Mouse (Mus musculus): ENCODE results near the gene Fsd1. TPM values are rescaled to one million over a fixed set of nuclear protein-coding genes. Genes with fewer than 3 reads are reported as not detected.

The Fsd1 gene
- total and polyA plus RNA-seq, 3 experiments, result not detected

DNA sequence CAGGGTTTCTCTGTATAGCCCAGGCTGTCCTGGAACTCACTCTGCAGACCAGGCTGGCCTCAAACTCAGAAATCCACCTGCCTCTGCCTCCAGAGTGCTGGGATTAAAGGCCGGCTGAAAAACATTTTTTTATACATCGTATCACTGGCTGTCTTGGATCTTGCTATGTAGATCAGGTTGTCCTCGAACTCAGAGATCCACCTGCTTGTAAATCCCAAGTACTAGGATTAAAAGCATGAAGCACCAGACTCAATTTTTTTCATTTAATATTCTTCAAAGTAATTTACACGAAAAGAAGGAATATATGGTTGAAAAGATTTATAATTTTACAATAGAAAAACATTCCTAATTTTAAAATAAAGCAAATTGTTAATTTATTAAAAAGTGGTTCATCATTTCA lies 53.0 kb downstream of the Fsd1 start:
- H3K79me2 ChIP-seq (ENCODE audit: control insufficient read depth, insufficient read depth, low read length, poor library complexity), result peaks cover 57% of the 10 kb centered on the region
- TF ChIP-seq CHD1 (IDR thresholded peaks at IDR 0.05; ENCODE audit: low read depth, low read length) (0 out of 2 replicates have a peak, but pooled peaks have one; percentile 74), JUND (IDR thresholded peaks at IDR 0.05; ENCODE audit: low read depth, low read length) (no peak)
- no peaks in the 10 kb centered on the region for H3K9me3 ChIP-seq (replicated peaks; ENCODE audit: insufficient read depth, low read length)
- H3K9ac ChIP-seq (ENCODE audit: control insufficient read depth, low read depth, low read length, poor library complexity, severe bottlenecking), result peak overlapping the region; percentile 73
- peak; percentile 45 for DNase-seq (ENCODE audit: low read depth, low spot score)
- peaks cover 6 to 33% of the 10 kb centered on the region in 2 experiments for H3K4me1 ChIP-seq (ENCODE audit: control insufficient read depth in 1 of 2, insufficient read depth in 2 of 2, low read length in 2 of 2)
- H3K27me3 ChIP-seq (ENCODE audit: control insufficient read depth in 1 of 2, insufficient read depth in 2 of 2, low read length in 2 of 2), result no peaks in the 10 kb centered on the region
- peak overlapping the region; percentile 88 for H3K27ac ChIP-seq (ENCODE audit: control insufficient read depth, low read depth, low read length)
- H3K36me3 ChIP-seq (ENCODE audit: control insufficient read depth in 1 of 2, insufficient read depth in 2 of 2, low read length in 2 of 2), result peaks cover 8 to 38% of the 10 kb centered on the region in 2 experiments
- H3K4me3 ChIP-seq (ENCODE audit: control insufficient read depth in 1 of 2, insufficient read depth in 1 of 2, low read depth in 2 of 2, low read length in 2 of 2), result peak overlapping the region; percentile 27 to 41

DNA sequence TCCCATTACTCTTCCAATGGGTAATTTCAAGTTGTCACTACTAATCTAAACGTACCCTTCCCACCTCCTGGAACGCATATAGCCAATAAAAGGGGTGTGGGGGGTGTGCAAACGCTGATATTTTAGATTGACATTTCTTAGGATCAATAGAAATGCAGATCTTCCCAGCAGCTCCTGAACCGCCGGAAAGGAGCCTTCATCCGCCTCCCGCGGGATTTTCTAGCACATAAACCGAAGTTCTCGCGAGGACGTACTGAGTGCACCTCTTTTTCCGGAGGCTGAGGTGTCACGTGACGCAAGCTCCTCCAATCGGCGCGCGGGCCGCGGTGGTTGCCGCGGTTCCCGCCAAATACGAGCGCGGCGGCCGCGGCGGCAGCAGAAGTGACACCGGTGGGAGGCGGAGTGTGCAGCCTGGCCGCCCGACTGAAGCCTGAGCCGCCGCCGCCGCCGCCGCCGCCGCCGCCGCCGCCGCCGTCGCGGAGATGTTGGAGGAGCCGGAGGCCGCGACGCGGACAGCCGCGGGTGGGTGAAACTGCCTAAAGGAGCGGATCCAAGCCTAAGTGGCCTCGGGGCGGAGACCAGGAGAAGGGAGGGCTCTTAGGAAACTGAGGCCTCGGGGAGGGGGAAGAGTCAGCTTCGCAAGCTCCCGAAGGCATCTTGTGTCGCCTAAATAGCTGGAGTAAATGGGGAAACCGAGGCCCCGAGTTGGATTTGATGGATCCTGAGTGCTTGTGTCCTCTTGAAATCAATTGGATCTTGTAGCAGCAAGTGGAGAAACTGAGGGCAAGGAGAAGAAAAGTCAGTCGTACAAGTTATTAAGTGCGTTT lies 53.9 kb downstream of the Fsd1 start, which contains the start of gene Chaf1a:
Gene Chaf1a, plus strand, starts transcription at position 410 of the 827 bp plus-strand sequence.
- Histone ChIP-seq H3K9ac (ENCODE audit: control insufficient read depth, low read depth, low read length, poor library complexity, severe bottlenecking) (peak within 1 kb of the TSS; percentile 98), H3K9me3 (replicated peaks; ENCODE audit: insufficient read depth, low read length) (no peaks in the 10 kb centered on the region), H3K4me1 (ENCODE audit: control insufficient read depth in 1 of 2, insufficient read depth in 2 of 2, low read length in 2 of 2) (peaks cover 6 to 24% of the 10 kb centered on the region in 2 experiments), H3K27me3 (ENCODE audit: control insufficient read depth in 1 of 2, insufficient read depth in 2 of 2, low read length in 2 of 2) (no peaks in the 10 kb centered on the region), H3K36me3 (ENCODE audit: control insufficient read depth in 1 of 2, insufficient read depth in 2 of 2, low read length in 2 of 2) (peaks cover 13 to 34% of the 10 kb centered on the region in 2 experiments), H3K79me2 (ENCODE audit: control insufficient read depth, insufficient read depth, low read length, poor library complexity) (peaks cover 53% of the 10 kb centered on the region), H3K4me3 (ENCODE audit: control insufficient read depth in 1 of 2, insufficient read depth in 1 of 2, low read depth in 2 of 2, low read length in 2 of 2) (peak within 1 kb of the TSS; percentile 87 to 89), H3K27ac (ENCODE audit: control insufficient read depth, low read depth, low read length) (peak within 1 kb of the TSS; percentile 88)
- peak; percentile 99 for DNase-seq (ENCODE audit: low read depth, low spot score)
- 0 out of 2 replicates have a peak, but pooled peaks have one; percentile 21 for TF ChIP-seq TCF12 (IDR thresholded peaks at IDR 0.05; ENCODE audit: low read depth, low read length)
- peak; percentile 69 for TF ChIP-seq ELF1 (IDR thresholded peaks at IDR 0.05; ENCODE audit: low read depth, low read length)
- no peak for TF ChIP-seq MAFK (IDR thresholded peaks at IDR 0.05; ENCODE audit: borderline replicate concordance, low read depth, low read length)
- no peak for TF ChIP-seq BHLHE40 (IDR thresholded peaks at IDR 0.05; ENCODE audit: borderline replicate concordance, low read depth, low read length)
- no peak for TF ChIP-seq CTCF (IDR thresholded peaks at IDR 0.05 in 2 of 3, conservative IDR thresholded peaks at IDR 0.05 in 1 of 3; ENCODE audit: control insufficient read depth in 1 of 3, insufficient read depth in 1 of 3, low read depth in 2 of 3, low read length in 3 of 3, poor library complexity in 1 of 3, severe bottlenecking in 1 of 3)
- TF ChIP-seq POLR2AphosphoS5 (IDR thresholded peaks at IDR 0.05; ENCODE audit: borderline replicate concordance, low read depth, low read length), result no peak
- peak; percentile 86 for TF ChIP-seq GATA1 (IDR thresholded peaks at IDR 0.05; ENCODE audit: low read depth, low read length)
- TF ChIP-seq CHD1 (IDR thresholded peaks at IDR 0.05; ENCODE audit: low read depth, low read length), result no peak
- TF ChIP-seq MAZ (IDR thresholded peaks at IDR 0.05; ENCODE audit: low read depth, low read length), result 0 out of 2 replicates have a peak, but pooled peaks have one; percentile 32
- peak; percentile 85 for TF ChIP-seq TBP (IDR thresholded peaks at IDR 0.05; ENCODE audit: low read depth, low read length)
- TF ChIP-seq RCOR1 (IDR thresholded peaks at IDR 0.05; ENCODE audit: low read depth, low read length), result no peak
- peak; percentile 84 for TF ChIP-seq HCFC1 (IDR thresholded peaks at IDR 0.05; ENCODE audit: low read depth, low read length)
- TF ChIP-seq UBTF (IDR thresholded peaks at IDR 0.05; ENCODE audit: borderline replicate concordance, insufficient read depth, low read depth, low read length), result no peak
- TF ChIP-seq NELFE (IDR thresholded peaks at IDR 0.05; ENCODE audit: low read depth, low read length), result peak; percentile 66
- TF ChIP-seq POLR2AphosphoS2 (IDR thresholded peaks at IDR 0.05; ENCODE audit: low read length), result peak; percentile 50; the same call in 1 of the 2 replicates
- TF ChIP-seq CHD2 (IDR thresholded peaks at IDR 0.05; ENCODE audit: low read length), result peak; percentile 97
- peak; percentile 95 for TF ChIP-seq MAX (IDR thresholded peaks at IDR 0.05; ENCODE audit: low read length)
- no peak for TF ChIP-seq ZNF384 (IDR thresholded peaks at IDR 0.05; ENCODE audit: low read depth, low read length)
- TF ChIP-seq MXI1 (IDR thresholded peaks at IDR 0.05; ENCODE audit: low read depth, low read length), result no peak; the same call in 1 of the 2 replicates
- TF ChIP-seq ZKSCAN1 (IDR thresholded peaks at IDR 0.05; ENCODE audit: low read depth, low read length), result no peak
- TF ChIP-seq SMC3 (IDR thresholded peaks at IDR 0.05; ENCODE audit: low read depth, low read length), result no peak
- no peak for TF ChIP-seq ZC3H11A (IDR thresholded peaks at IDR 0.05; ENCODE audit: low read depth, low read length)
- no peak for TF ChIP-seq MEF2A (IDR thresholded peaks at IDR 0.05; ENCODE audit: extremely low read depth, insufficient replicate concordance, low read depth, low read length, poor library complexity, severe bottlenecking)
- peak; percentile 41; the same call in 1 of the 2 replicates for TF ChIP-seq ZMIZ1 (IDR thresholded peaks at IDR 0.05; ENCODE audit: low read depth, low read length)
- TF ChIP-seq USF2 (IDR thresholded peaks at IDR 0.05; ENCODE audit: borderline replicate concordance in 1 of 2, insufficient read depth in 1 of 2, low read depth in 1 of 2, low read length in 2 of 2), result peak; percentile 82 to 94
- TF ChIP-seq ETS1 (IDR thresholded peaks at IDR 0.05; ENCODE audit: low read depth, low read length), result no peak
- TF ChIP-seq JUND (IDR thresholded peaks at IDR 0.05; ENCODE audit: low read depth, low read length), result no peak
- TF ChIP-seq NRF1 (IDR thresholded peaks at IDR 0.05; ENCODE audit: insufficient read depth, low read depth, low read length, poor library complexity, severe bottlenecking), result no peak
